Mouse (Mus musculus): Measurements from ENCODE around the gene Atrip. TPM values are rescaled to one million over a fixed set of nuclear protein-coding genes. Genes with fewer than 3 reads are reported as not detected.

Atrip gene
- 32.1 and 33.4 TPM in 2 replicates for polyA plus RNA-seq (2016; fragmentation: Nextera tagmentation; extraction: Ambion mirVana)

GRCm38 (mm10) chr9:109073661-109074573 lies at the start of gene Atrip:
Atrip (minus strand) TSS chr9:109074124.
- H3K4me3 ChIP-seq: peak within 1 kb of the TSS; percentile 78
- peak; percentile 92 for DNase-seq (ENCODE audit: low spot score)
- H3K27ac ChIP-seq (replicated peaks): peak within 1 kb of the TSS; percentile 90
- under 1% methylated on average over 57 of the region's 57 CpGs for WGBS
- H3K27me3 ChIP-seq (ENCODE audit: low read depth, poor library complexity, severe bottlenecking): no peaks in the 10 kb centered on the region
- H3K9me3 ChIP-seq (replicated peaks): no peaks in the 10 kb centered on the region
- H3K4me1 ChIP-seq: peaks cover 26% of the 10 kb centered on the region
- H3K36me3 ChIP-seq: peaks cover 43% of the 10 kb centered on the region

- no peak for DNase-seq (ENCODE audit: low spot score)
- no peaks in the 10 kb centered on the region for H3K4me1 ChIP-seq
- WGBS: 76% methylated on average over 6 of the region's 6 CpGs
- no peak overlapping the region for H3K4me3 ChIP-seq
- H3K27ac ChIP-seq (replicated peaks): no peak overlapping the region
- no peaks in the 10 kb centered on the region for H3K27me3 ChIP-seq (ENCODE audit: low read depth, poor library complexity, severe bottlenecking)
- H3K9me3 ChIP-seq (replicated peaks): no peaks in the 10 kb centered on the region
- peaks cover 24% of the 10 kb centered on the region for H3K36me3 ChIP-seq
Measured at GRCm38 (mm10) chr9:109123266-109123665, 49.3 kb upstream of the Atrip start.

GRCm38 (mm10) chr9:109122553-109123085 lies 48.7 kb upstream of the Atrip start:
- WGBS: 45% methylated on average over 2 of the region's 2 CpGs
- Histone ChIP-seq H3K4me1 (no peaks in the 10 kb centered on the region), H3K36me3 (peaks cover 30% of the 10 kb centered on the region), H3K9me3 (replicated peaks) (no peaks in the 10 kb centered on the region), H3K27ac (replicated peaks) (no peak overlapping the region), H3K27me3 (ENCODE audit: low read depth, poor library complexity, severe bottlenecking) (no peaks in the 10 kb centered on the region), H3K4me3 (no peak overlapping the region)
- peak; percentile 21 for DNase-seq (ENCODE audit: low spot score)

GRCm38 (mm10) chr9:109120956-109121355 lies 47.0 kb upstream of the Atrip start:
- Histone ChIP-seq H3K4me1 (no peaks in the 10 kb centered on the region), H3K36me3 (peaks cover 47% of the 10 kb centered on the region), H3K27me3 (ENCODE audit: low read depth, poor library complexity, severe bottlenecking) (no peaks in the 10 kb centered on the region), H3K27ac (replicated peaks) (no peak overlapping the region), H3K4me3 (no peak overlapping the region), H3K9me3 (replicated peaks) (no peaks in the 10 kb centered on the region)
- peak; percentile 11 for DNase-seq (ENCODE audit: low spot score)
- 90% methylated on average over 6 of the region's 6 CpGs for WGBS

GRCm38 (mm10) chr9:109119571-109119970 lies 45.6 kb upstream of the Atrip start:
- no peaks in the 10 kb centered on the region for H3K4me1 ChIP-seq
- H3K9me3 ChIP-seq (replicated peaks): no peaks in the 10 kb centered on the region
- 93% methylated on average over 9 of the region's 9 CpGs for WGBS
- H3K27me3 ChIP-seq (ENCODE audit: low read depth, poor library complexity, severe bottlenecking): no peaks in the 10 kb centered on the region
- H3K36me3 ChIP-seq: peaks cover 61% of the 10 kb centered on the region
- no peak for DNase-seq (ENCODE audit: low spot score)
- H3K27ac ChIP-seq (replicated peaks): no peak overlapping the region
- no peak overlapping the region for H3K4me3 ChIP-seq

GRCm38 (mm10) chr9:109118106-109118505 lies 44.2 kb upstream of the Atrip start:
- H3K27ac ChIP-seq (replicated peaks): no peak overlapping the region
- peaks cover 75% of the 10 kb centered on the region for H3K36me3 ChIP-seq
- DNase-seq (ENCODE audit: low spot score): peak; percentile 10

GRCm38 (mm10) chr9:109116205-109116604 lies 42.3 kb upstream of the Atrip start:
- H3K4me1 ChIP-seq: no peaks in the 10 kb centered on the region
- H3K36me3 ChIP-seq: peaks cover 94% of the 10 kb centered on the region
- no peak for DNase-seq (ENCODE audit: low spot score)
- H3K27ac ChIP-seq (replicated peaks): no peak overlapping the region
- H3K27me3 ChIP-seq (ENCODE audit: low read depth, poor library complexity, severe bottlenecking): no peaks in the 10 kb centered on the region
- H3K9me3 ChIP-seq (replicated peaks): no peaks in the 10 kb centered on the region
- no peak overlapping the region for H3K4me3 ChIP-seq
- WGBS: 95% methylated on average over 10 of the region's 10 CpGs

More at GRCm38 (mm10) chr9:109118106-109118505, 44.2 kb upstream of the Atrip start:
- Histone ChIP-seq H3K27me3 (ENCODE audit: low read depth, poor library complexity, severe bottlenecking) (no peaks in the 10 kb centered on the region), H3K4me3 (no peak overlapping the region), H3K4me1 (no peaks in the 10 kb centered on the region), H3K9me3 (replicated peaks) (no peaks in the 10 kb centered on the region)
- 78% methylated on average over 4 of the region's 4 CpGs for WGBS

- no peaks in the 10 kb centered on the region for H3K9me3 ChIP-seq (replicated peaks)
- no peak overlapping the region for H3K27ac ChIP-seq (replicated peaks)
- no peak for DNase-seq (ENCODE audit: low spot score)
- H3K36me3 ChIP-seq: peaks cover 100% of the 10 kb centered on the region
- no peak overlapping the region for H3K4me3 ChIP-seq
- no peaks in the 10 kb centered on the region for H3K4me1 ChIP-seq
- WGBS: 88% methylated on average over 7 of the region's 7 CpGs
- H3K27me3 ChIP-seq (ENCODE audit: low read depth, poor library complexity, severe bottlenecking): no peaks in the 10 kb centered on the region
Measured at GRCm38 (mm10) chr9:109114871-109115270, 40.9 kb upstream of the Atrip start.

GRCm38 (mm10) chr9:109114276-109114675 lies 40.4 kb upstream of the Atrip start:
- H3K36me3 ChIP-seq: peaks cover 100% of the 10 kb centered on the region

GRCm38 (mm10) chr9:109113331-109113730 lies 39.4 kb upstream of the Atrip start:
- H3K36me3 ChIP-seq: peaks cover 100% of the 10 kb centered on the region
- whole genome bisulfite sequencing: 90% methylated on average over 8 of the region's 8 CpGs
- no peak for DNase-seq (ENCODE audit: low spot score)
- no peak overlapping the region for H3K4me3 ChIP-seq
- H3K9me3 ChIP-seq (replicated peaks): no peaks in the 10 kb centered on the region
- H3K27me3 ChIP-seq (ENCODE audit: low read depth, poor library complexity, severe bottlenecking): no peaks in the 10 kb centered on the region
- no peaks in the 10 kb centered on the region for H3K4me1 ChIP-seq
- no peak overlapping the region for H3K27ac ChIP-seq (replicated peaks)

More at GRCm38 (mm10) chr9:109114276-109114675, 40.4 kb upstream of the Atrip start:
- Histone ChIP-seq H3K27ac (replicated peaks) (no peak overlapping the region), H3K4me1 (no peaks in the 10 kb centered on the region), H3K27me3 (ENCODE audit: low read depth, poor library complexity, severe bottlenecking) (no peaks in the 10 kb centered on the region), H3K9me3 (replicated peaks) (no peaks in the 10 kb centered on the region), H3K4me3 (no peak overlapping the region)
- WGBS: 93% methylated on average over 11 of the region's 11 CpGs
- DNase-seq (ENCODE audit: low spot score): no peak

- no peak for DNase-seq (ENCODE audit: low spot score)
- Histone ChIP-seq H3K4me1 (no peaks in the 10 kb centered on the region), H3K27ac (replicated peaks) (no peak overlapping the region), H3K4me3 (no peak overlapping the region), H3K36me3 (peaks cover 100% of the 10 kb centered on the region), H3K9me3 (replicated peaks) (no peaks in the 10 kb centered on the region), H3K27me3 (ENCODE audit: low read depth, poor library complexity, severe bottlenecking) (no peaks in the 10 kb centered on the region)
- WGBS: 98% methylated on average over 9 of the region's 9 CpGs
Measured at GRCm38 (mm10) chr9:109111591-109111990, 37.7 kb upstream of the Atrip start.

GRCm38 (mm10) chr9:109111101-109111500 lies 37.2 kb upstream of the Atrip start:
- Histone ChIP-seq H3K9me3 (replicated peaks) (no peaks in the 10 kb centered on the region), H3K27ac (replicated peaks) (no peak overlapping the region), H3K4me1 (no peaks in the 10 kb centered on the region), H3K27me3 (ENCODE audit: low read depth, poor library complexity, severe bottlenecking) (no peaks in the 10 kb centered on the region), H3K36me3 (peaks cover 100% of the 10 kb centered on the region), H3K4me3 (no peak overlapping the region)
- no peak for DNase-seq (ENCODE audit: low spot score)
- WGBS: 92% methylated on average over 4 of the region's 4 CpGs

GRCm38 (mm10) chr9:109110240-109110639 lies 36.3 kb upstream of the Atrip start:
- no peak for DNase-seq (ENCODE audit: low spot score)
- H3K4me3 ChIP-seq: no peak overlapping the region
- H3K36me3 ChIP-seq: peaks cover 100% of the 10 kb centered on the region
- no peaks in the 10 kb centered on the region for H3K9me3 ChIP-seq (replicated peaks)
- no peaks in the 10 kb centered on the region for H3K4me1 ChIP-seq
- 94% methylated on average over 11 of the region's 11 CpGs for WGBS
- no peak overlapping the region for H3K27ac ChIP-seq (replicated peaks)
- no peaks in the 10 kb centered on the region for H3K27me3 ChIP-seq (ENCODE audit: low read depth, poor library complexity, severe bottlenecking)

All from midbrain, embryonic 10.5 days (tissue).